Mouse (Mus musculus): ENCODE measurements around the gene Wdr31. TPM values are rescaled to one million over a fixed set of nuclear protein-coding genes. Genes with fewer than 3 reads are reported as not detected.

The Wdr31 gene
- total and polyA plus RNA-seq, 2 experiments from 2014 or later: 13.1 to 25.9 TPM

DNA sequence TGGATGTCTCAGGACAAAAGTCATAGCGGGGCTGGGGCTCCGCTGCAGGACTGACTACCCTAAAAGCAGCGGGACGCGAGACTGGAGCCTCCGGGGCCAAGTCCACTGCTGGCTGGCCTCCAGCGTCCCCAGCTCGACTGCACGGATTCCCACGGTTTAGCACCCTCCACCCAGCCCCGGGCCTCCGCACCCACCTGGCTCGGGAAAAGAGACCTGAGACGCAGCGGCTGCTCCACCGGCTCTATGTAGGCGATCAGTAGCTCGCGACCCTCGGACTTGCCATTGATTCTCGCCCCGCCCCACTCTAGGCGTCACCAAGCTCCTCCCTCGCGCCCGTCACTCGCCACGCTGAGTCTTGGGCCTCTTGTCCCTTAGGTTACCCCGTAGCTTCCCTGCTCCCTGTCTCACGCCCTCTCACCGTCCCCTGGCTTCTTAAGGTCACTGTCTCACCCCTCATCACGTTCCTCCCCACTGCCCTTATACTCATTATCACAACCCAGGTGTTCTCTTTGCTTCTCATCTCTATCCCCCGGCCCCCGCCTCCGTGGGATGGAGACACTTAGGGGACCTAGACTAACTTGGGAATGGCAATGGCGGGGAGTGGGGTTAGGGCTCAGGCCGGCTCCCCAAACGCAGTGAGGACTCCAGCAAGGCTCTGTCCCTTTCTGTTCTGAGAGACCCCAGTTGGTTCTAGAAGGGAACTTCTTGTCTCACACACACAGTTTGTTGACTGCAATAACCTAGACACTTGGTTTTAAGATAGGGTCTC lies 31.5 kb upstream of the Wdr31 start:
- Histone ChIP-seq H3K4me1 (ENCODE audit: insufficient read depth, low read length) (peaks cover 6% of the 10 kb centered on the region; the same call in 1 of the 2 replicates), H3K9ac (replicated peaks; ENCODE audit: low read length, poor library complexity, severe bottlenecking) (peak overlapping the region; percentile 60), H3K4me3 (ENCODE audit: low read depth, low read length) (peak overlapping the region; percentile 68), H3K27me3 (ENCODE audit: insufficient read depth, low read length) (no peaks in the 10 kb centered on the region), H3K4me2 (ENCODE audit: low read depth, low read length, poor library complexity, severe bottlenecking) (peak overlapping the region; percentile 55), H3K36me3 (ENCODE audit: insufficient read depth, low read length) (peaks cover 17% of the 10 kb centered on the region), H3K27ac (ENCODE audit: low read depth, low read length) (peak overlapping the region; percentile 62), H3K9me3 (ENCODE audit: low read length) (no peaks in the 10 kb centered on the region)
- peak; percentile 95 for ATAC-seq (ENCODE audit: low FRiP score)
- WGBS: 1% methylated on average over 38 of the region's 38 CpGs
- TF ChIP-seq CTCF (IDR thresholded peaks at IDR 0.05): peak; percentile 15; the same call in 1 of the 2 replicates
- peak; percentile 94 for DNase-seq (ENCODE audit: low spot score)

GRCm38 (mm10) chr4:62501534-62501933 lies 30.8 kb upstream of the Wdr31 start:
- DNase-seq (ENCODE audit: low spot score) (no peak), ATAC-seq (ENCODE audit: low FRiP score) (peak; percentile 8; the same call in 1 of the 2 replicates)
- H3K4me3 ChIP-seq (ENCODE audit: low read depth, low read length): peak overlapping the region; percentile 68
- peaks cover 17% of the 10 kb centered on the region for H3K36me3 ChIP-seq (ENCODE audit: insufficient read depth, low read length)
- peaks cover 6% of the 10 kb centered on the region; the same call in 1 of the 2 replicates for H3K4me1 ChIP-seq (ENCODE audit: insufficient read depth, low read length)
- WGBS: under 1% methylated on average over 7 of the region's 7 CpGs
- H3K27me3 ChIP-seq (ENCODE audit: insufficient read depth, low read length): no peaks in the 10 kb centered on the region
- no peaks in the 10 kb centered on the region for H3K9me3 ChIP-seq (ENCODE audit: low read length)
- H3K9ac ChIP-seq (replicated peaks; ENCODE audit: low read length, poor library complexity, severe bottlenecking): peak overlapping the region; percentile 60
- no peak for TF ChIP-seq CTCF (IDR thresholded peaks at IDR 0.05)
- H3K4me2 ChIP-seq (ENCODE audit: low read depth, low read length, poor library complexity, severe bottlenecking): peak overlapping the region; percentile 55
- H3K27ac ChIP-seq (ENCODE audit: low read depth, low read length): peak overlapping the region; percentile 62

DNA sequence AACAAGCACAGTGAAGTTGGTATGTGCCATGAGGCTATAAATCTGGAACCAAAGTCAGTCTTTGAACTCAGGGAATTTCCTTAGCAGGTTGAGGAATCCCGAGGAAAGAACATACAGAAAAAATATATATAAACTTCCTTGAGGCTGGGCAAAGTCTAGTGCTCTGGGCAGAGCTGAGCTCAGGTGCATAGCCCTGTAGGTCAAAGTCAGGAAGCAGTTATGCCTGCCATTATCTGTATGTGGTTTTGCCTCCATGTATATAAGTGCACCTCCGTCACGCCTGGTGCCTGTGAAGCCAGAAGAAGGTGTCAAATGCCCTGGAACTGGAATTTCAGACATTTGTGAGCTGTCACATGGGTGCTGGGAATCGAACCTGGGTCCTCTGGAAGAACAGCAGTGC lies 30.1 kb upstream of the Wdr31 start:
- TF ChIP-seq CTCF (IDR thresholded peaks at IDR 0.05): no peak
- no peak overlapping the region for H3K27ac ChIP-seq (ENCODE audit: low read depth, low read length)
- H3K4me2 ChIP-seq (ENCODE audit: low read depth, low read length, poor library complexity, severe bottlenecking): no peak overlapping the region
- H3K9ac ChIP-seq (replicated peaks; ENCODE audit: low read length, poor library complexity, severe bottlenecking): no peak overlapping the region
- H3K4me3 ChIP-seq (ENCODE audit: low read depth, low read length): no peak overlapping the region
- peaks cover 17% of the 10 kb centered on the region for H3K36me3 ChIP-seq (ENCODE audit: insufficient read depth, low read length)
- WGBS: 88% methylated on average over 4 of the region's 4 CpGs
- peaks cover 6% of the 10 kb centered on the region; the same call in 1 of the 2 replicates for H3K4me1 ChIP-seq (ENCODE audit: insufficient read depth, low read length)
- H3K9me3 ChIP-seq (ENCODE audit: low read length): no peaks in the 10 kb centered on the region
- no peaks in the 10 kb centered on the region for H3K27me3 ChIP-seq (ENCODE audit: insufficient read depth, low read length)
- no peak for ATAC-seq (ENCODE audit: low FRiP score)
- no peak for DNase-seq (ENCODE audit: low spot score)

GRCm38 (mm10) chr4:62496815-62497214 lies 26.1 kb upstream of the Wdr31 start:
- DNase-seq (ENCODE audit: low spot score): peak; percentile 67
- no peak for ATAC-seq (ENCODE audit: low FRiP score)
- 52% methylated on average over 8 of the region's 8 CpGs for WGBS
- no peak overlapping the region for H3K4me3 ChIP-seq (ENCODE audit: low read depth, low read length)
- H3K27me3 ChIP-seq (ENCODE audit: insufficient read depth, low read length): no peaks in the 10 kb centered on the region
- no peak overlapping the region for H3K9ac ChIP-seq (replicated peaks; ENCODE audit: low read length, poor library complexity, severe bottlenecking)
- no peak overlapping the region for H3K27ac ChIP-seq (ENCODE audit: low read depth, low read length)
- no peaks in the 10 kb centered on the region for H3K9me3 ChIP-seq (ENCODE audit: low read length)
- H3K36me3 ChIP-seq (ENCODE audit: insufficient read depth, low read length): peaks cover 17% of the 10 kb centered on the region
- peaks cover 6% of the 10 kb centered on the region; the same call in 1 of the 2 replicates for H3K4me1 ChIP-seq (ENCODE audit: insufficient read depth, low read length)
- no peak for TF ChIP-seq CTCF (IDR thresholded peaks at IDR 0.05)
- H3K4me2 ChIP-seq (ENCODE audit: low read depth, low read length, poor library complexity, severe bottlenecking): no peak overlapping the region

DNA sequence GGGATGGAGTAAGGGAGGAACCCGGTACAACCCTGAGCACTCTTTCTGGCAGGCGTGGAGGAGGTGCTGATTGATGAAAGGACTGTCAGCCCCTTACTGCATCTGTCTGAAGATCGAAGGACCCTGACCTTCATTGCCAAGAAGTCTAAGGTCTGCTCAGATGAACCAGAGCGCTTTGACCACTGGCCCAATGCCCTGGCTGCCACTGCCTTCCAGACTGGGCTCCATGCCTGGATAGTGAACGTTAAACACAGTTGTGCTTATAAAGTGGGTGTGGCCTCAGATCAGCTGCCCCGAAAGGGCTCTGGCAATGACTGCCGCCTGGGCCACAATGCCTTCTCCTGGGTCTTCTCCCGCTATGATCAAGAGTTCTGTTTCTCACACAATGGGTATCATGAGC lies 25.2 kb upstream of the Wdr31 start:
- ATAC-seq (ENCODE audit: low FRiP score): no peak
- H3K4me2 ChIP-seq (ENCODE audit: low read depth, low read length, poor library complexity, severe bottlenecking): no peak overlapping the region
- H3K9ac ChIP-seq (replicated peaks; ENCODE audit: low read length, poor library complexity, severe bottlenecking): no peak overlapping the region
- H3K9me3 ChIP-seq (ENCODE audit: low read length): no peaks in the 10 kb centered on the region
- no peak overlapping the region for H3K27ac ChIP-seq (ENCODE audit: low read depth, low read length)
- H3K4me3 ChIP-seq (ENCODE audit: low read depth, low read length): no peak overlapping the region
- no peak for TF ChIP-seq CTCF (IDR thresholded peaks at IDR 0.05)
- H3K36me3 ChIP-seq (ENCODE audit: insufficient read depth, low read length): peaks cover 17% of the 10 kb centered on the region
- DNase-seq (ENCODE audit: low spot score): no peak
- WGBS: 77% methylated on average over 8 of the region's 8 CpGs
- no peaks in the 10 kb centered on the region for H3K27me3 ChIP-seq (ENCODE audit: insufficient read depth, low read length)
- H3K4me1 ChIP-seq (ENCODE audit: insufficient read depth, low read length): 0 out of 2 replicates have a peak, but pooled peaks cover under 1% of the 10 kb centered on the region

GRCm38 (mm10) chr4:62494230-62494629 lies 23.5 kb upstream of the Wdr31 start:
- H3K4me2 ChIP-seq (ENCODE audit: low read depth, low read length, poor library complexity, severe bottlenecking): no peak overlapping the region
- H3K4me3 ChIP-seq (ENCODE audit: low read depth, low read length): no peak overlapping the region
- no peaks in the 10 kb centered on the region for H3K27me3 ChIP-seq (ENCODE audit: insufficient read depth, low read length)
- no peaks in the 10 kb centered on the region for H3K9me3 ChIP-seq (ENCODE audit: low read length)
- ATAC-seq (ENCODE audit: low FRiP score) (no peak), DNase-seq (ENCODE audit: low spot score) (no peak)
- H3K27ac ChIP-seq (ENCODE audit: low read depth, low read length): no peak overlapping the region
- WGBS: 64% methylated on average over 9 of the region's 9 CpGs
- H3K4me1 ChIP-seq (ENCODE audit: insufficient read depth, low read length): no peaks in the 10 kb centered on the region
- H3K36me3 ChIP-seq (ENCODE audit: insufficient read depth, low read length): peaks cover 14% of the 10 kb centered on the region; the same call in 1 of the 2 replicates
- TF ChIP-seq CTCF (IDR thresholded peaks at IDR 0.05): no peak
- no peak overlapping the region for H3K9ac ChIP-seq (replicated peaks; ENCODE audit: low read length, poor library complexity, severe bottlenecking)
